Mouse (Mus musculus): Measurements from ENCODE around the gene Cd82.

DNA sequence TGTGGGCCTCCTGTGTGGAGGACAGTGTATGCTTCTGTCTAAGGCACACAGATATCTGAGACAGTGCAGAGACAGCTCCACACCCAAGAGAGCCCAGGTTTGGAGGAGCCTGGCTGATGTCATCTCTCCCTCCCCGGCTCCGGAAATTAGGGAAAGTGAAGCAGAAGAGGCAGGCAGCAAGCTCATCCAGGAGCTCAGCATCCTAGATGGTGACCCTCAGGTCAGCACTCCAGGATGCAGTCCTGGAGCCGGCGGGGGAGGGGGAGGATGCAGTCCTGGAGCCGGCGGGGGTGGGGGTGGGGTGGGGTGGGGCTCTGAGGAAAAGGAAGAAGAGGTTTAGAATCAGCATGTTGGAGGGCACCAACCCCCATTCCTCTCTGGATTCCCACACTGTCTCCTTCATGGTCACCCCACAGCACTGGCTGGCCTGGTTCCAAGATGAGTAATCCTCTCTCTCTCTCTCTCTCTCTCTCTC, 90.8 kb downstream of the Cd82 start:
- TF ChIP-seq CTCF (IDR thresholded peaks at IDR 0.05; ENCODE audit: control insufficient read depth, insufficient read depth, insufficient read length): no peak
- no peak for TF ChIP-seq FOSL1 (IDR thresholded peaks at IDR 0.05; ENCODE audit: insufficient read depth, low read length, poor library complexity, severe bottlenecking)
